Mouse (Mus musculus): Measurements from ENCODE around the gene Olfr1424. TPM values are rescaled to one million over a fixed set of nuclear protein-coding genes. Genes with fewer than 3 reads are reported as not detected.
"Not testable (repeated sequence)": the region's sequence is repeated elsewhere in the genome, so short reads cannot be mapped to it uniquely, and the experiment has no call there.

Olfr1424 gene
- not detected in 2 replicates for polyA plus RNA-seq (2015; fragmentation: Nextera tagmentation; extraction: Ambion mirVana)

GRCm38 (mm10) chr19:12062582-12062981 is at the start of gene Olfr1424:
TSS of gene Olfr1424 (minus strand) at chr19:12062682.
- WGBS = 83% methylated on average over 1 of the region's 1 CpGs
- H3K4me3 ChIP-seq (replicated peaks); H3K4me2 ChIP-seq (replicated peaks); H3K9ac ChIP-seq (replicated peaks); H3K27me3 ChIP-seq; H3K4me1 ChIP-seq (replicated peaks); H3K27ac ChIP-seq; H3K9me3 ChIP-seq; ATAC-seq; H3K36me3 ChIP-seq: not testable (repeated sequence)

GRCm38 (mm10) chr19:12104541-12104940 is 42.1 kb upstream of the Olfr1424 start:
- ATAC-seq = no peak
- no peak overlapping the region for H3K4me2 ChIP-seq (replicated peaks)

GRCm38 (mm10) chr19:12103234-12103633 is 40.8 kb upstream of the Olfr1424 start, which contains the start of gene Olfr1427:
TSS of gene Olfr1427 (minus strand) at chr19:12103334.
- Histone ChIP-seq H3K27ac (no peak within 1 kb of the TSS), H3K36me3 (no peaks in the 10 kb centered on the region), H3K27me3 (no peaks in the 10 kb centered on the region), H3K4me2 (replicated peaks) (no peak within 1 kb of the TSS), H3K4me1 (replicated peaks) (no peaks in the 10 kb centered on the region), H3K4me3 (replicated peaks) (no peak within 1 kb of the TSS), H3K9ac (replicated peaks) (no peak within 1 kb of the TSS), H3K9me3 (no peaks in the 10 kb centered on the region)
- WGBS = 100% methylated on average over 2 of the region's 2 CpGs
- ATAC-seq = no peak

More at GRCm38 (mm10) chr19:12104541-12104940, 42.1 kb upstream of the Olfr1424 start:
- 78% methylated on average over 1 of the region's 1 CpGs for WGBS
- H3K4me1 ChIP-seq (replicated peaks) = no peaks in the 10 kb centered on the region
- no peaks in the 10 kb centered on the region for H3K27me3 ChIP-seq
- no peak overlapping the region for H3K4me3 ChIP-seq (replicated peaks)
- H3K36me3 ChIP-seq = no peaks in the 10 kb centered on the region
- H3K9ac ChIP-seq (replicated peaks) = no peak overlapping the region
- no peak overlapping the region for H3K27ac ChIP-seq
- no peaks in the 10 kb centered on the region for H3K9me3 ChIP-seq

GRCm38 (mm10) chr19:12091913-12092312 is 29.4 kb upstream of the Olfr1424 start, which contains the start of gene Olfr1426:
TSS of gene Olfr1426 (minus strand) at chr19:12092013.
- no peak within 1 kb of the TSS for H3K4me2 ChIP-seq (replicated peaks)
- no peaks in the 10 kb centered on the region for H3K4me1 ChIP-seq (replicated peaks)
- no peak within 1 kb of the TSS for H3K27ac ChIP-seq
- no peaks in the 10 kb centered on the region for H3K36me3 ChIP-seq
- H3K4me3 ChIP-seq (replicated peaks) = no peak within 1 kb of the TSS
- H3K9ac ChIP-seq (replicated peaks) = no peak within 1 kb of the TSS
- no peak for ATAC-seq
- no peaks in the 10 kb centered on the region for H3K27me3 ChIP-seq
- 87% methylated on average over 1 of the region's 1 CpGs for WGBS
- no peaks in the 10 kb centered on the region for H3K9me3 ChIP-seq

- H3K9me3 ChIP-seq; H3K4me1 ChIP-seq (replicated peaks); H3K9ac ChIP-seq (replicated peaks); ATAC-seq; H3K27ac ChIP-seq; H3K27me3 ChIP-seq; H3K4me2 ChIP-seq (replicated peaks); H3K4me3 ChIP-seq (replicated peaks); H3K36me3 ChIP-seq: not testable (repeated sequence)
- 80% methylated on average over 4 of the region's 4 CpGs for WGBS
These were observed 15.1 kb upstream of the Olfr1424 start, which contains the start of gene Olfr1425 for GRCm38 (mm10) chr19:12077631-12078030. TSS of gene Olfr1425 (minus strand) at chr19:12077731.

- not testable (repeated sequence) for H3K4me1 ChIP-seq (replicated peaks); H3K27ac ChIP-seq; H3K27me3 ChIP-seq; H3K9ac ChIP-seq (replicated peaks); H3K4me3 ChIP-seq (replicated peaks); ATAC-seq; H3K9me3 ChIP-seq; H3K4me2 ChIP-seq (replicated peaks); H3K36me3 ChIP-seq
- WGBS = 79% methylated on average over 1 of the region's 1 CpGs
These were observed 7.1 kb upstream of the Olfr1424 start for GRCm38 (mm10) chr19:12069546-12069945.

GRCm38 (mm10) chr19:12067806-12068205 is 5.3 kb upstream of the Olfr1424 start:
- H3K27ac ChIP-seq; H3K9ac ChIP-seq (replicated peaks); H3K4me1 ChIP-seq (replicated peaks); H3K4me3 ChIP-seq (replicated peaks); H3K27me3 ChIP-seq; ATAC-seq; H3K36me3 ChIP-seq; H3K4me2 ChIP-seq (replicated peaks); H3K9me3 ChIP-seq: not testable (repeated sequence)
- WGBS = 73% methylated on average over 1 of the region's 1 CpGs

GRCm38 (mm10) chr19:12043163-12043562 is 19.3 kb downstream of the Olfr1424 start:
- Histone ChIP-seq H3K27me3 (no peaks in the 10 kb centered on the region), H3K36me3 (no peaks in the 10 kb centered on the region), H3K9ac (replicated peaks) (no peak overlapping the region), H3K9me3 (no peaks in the 10 kb centered on the region), H3K4me2 (replicated peaks) (no peak overlapping the region), H3K4me1 (replicated peaks) (no peaks in the 10 kb centered on the region), H3K4me3 (replicated peaks) (no peak overlapping the region), H3K27ac (no peak overlapping the region)
- no peak for ATAC-seq
- 92% methylated on average over 5 of the region's 5 CpGs for WGBS

- H3K9ac ChIP-seq (replicated peaks) = no peak within 1 kb of the TSS
- ATAC-seq = no peak
- H3K27ac ChIP-seq = no peak within 1 kb of the TSS
- WGBS = 66% methylated on average over 2 of the region's 2 CpGs
- no peaks in the 10 kb centered on the region for H3K36me3 ChIP-seq
- no peak within 1 kb of the TSS for H3K4me3 ChIP-seq (replicated peaks)
- H3K27me3 ChIP-seq = no peaks in the 10 kb centered on the region
- H3K4me1 ChIP-seq (replicated peaks) = no peaks in the 10 kb centered on the region
- no peaks in the 10 kb centered on the region for H3K9me3 ChIP-seq
- H3K4me2 ChIP-seq (replicated peaks) = no peak within 1 kb of the TSS
These were observed 21.3 kb downstream of the Olfr1424 start, which contains the start of gene Olfr1423 for GRCm38 (mm10) chr19:12041217-12041616. TSS of gene Olfr1423 (minus strand) at chr19:12041317.

GRCm38 (mm10) chr19:12037727-12038126 is 24.8 kb downstream of the Olfr1424 start:
- H3K4me1 ChIP-seq (replicated peaks) = no peaks in the 10 kb centered on the region

GRCm38 (mm10) chr19:12026606-12027005 is 35.9 kb downstream of the Olfr1424 start:
- 93% methylated on average over 2 of the region's 2 CpGs for WGBS
- H3K4me3 ChIP-seq (replicated peaks) = no peak overlapping the region

More at GRCm38 (mm10) chr19:12037727-12038126, 24.8 kb downstream of the Olfr1424 start:
- H3K4me2 ChIP-seq (replicated peaks) = no peak overlapping the region
- no peak overlapping the region for H3K4me3 ChIP-seq (replicated peaks)
- ATAC-seq = no peak
- no peak overlapping the region for H3K27ac ChIP-seq
- no peak overlapping the region for H3K9ac ChIP-seq (replicated peaks)
- H3K27me3 ChIP-seq = no peaks in the 10 kb centered on the region
- no peaks in the 10 kb centered on the region for H3K36me3 ChIP-seq
- no peaks in the 10 kb centered on the region for H3K9me3 ChIP-seq

GRCm38 (mm10) chr19:12025333-12025732 is 37.1 kb downstream of the Olfr1424 start:
- no peaks in the 10 kb centered on the region for H3K27me3 ChIP-seq
- H3K36me3 ChIP-seq = no peaks in the 10 kb centered on the region
- no peak overlapping the region for H3K4me3 ChIP-seq (replicated peaks)
- WGBS = 88% methylated on average over 3 of the region's 3 CpGs
- ATAC-seq = no peak
- H3K9ac ChIP-seq (replicated peaks) = no peak overlapping the region
- no peak overlapping the region for H3K27ac ChIP-seq
- no peaks in the 10 kb centered on the region for H3K9me3 ChIP-seq
- no peak overlapping the region for H3K4me2 ChIP-seq (replicated peaks)
- no peaks in the 10 kb centered on the region for H3K4me1 ChIP-seq (replicated peaks)

More at GRCm38 (mm10) chr19:12026606-12027005, 35.9 kb downstream of the Olfr1424 start:
- H3K4me2 ChIP-seq (replicated peaks) = no peak overlapping the region
- H3K36me3 ChIP-seq = no peaks in the 10 kb centered on the region
- H3K9ac ChIP-seq (replicated peaks) = no peak overlapping the region
- H3K27me3 ChIP-seq = no peaks in the 10 kb centered on the region
- no peak for ATAC-seq
- no peaks in the 10 kb centered on the region for H3K4me1 ChIP-seq (replicated peaks)
- H3K9me3 ChIP-seq = no peaks in the 10 kb centered on the region
- no peak overlapping the region for H3K27ac ChIP-seq

GRCm38 (mm10) chr19:12024149-12024548 is 38.3 kb downstream of the Olfr1424 start:
- H3K4me1 ChIP-seq (replicated peaks) = peaks cover 2% of the 10 kb centered on the region; the same call in 1 of the 2 replicates
- no peaks in the 10 kb centered on the region for H3K36me3 ChIP-seq
- no peak overlapping the region for H3K9ac ChIP-seq (replicated peaks)
- H3K4me2 ChIP-seq (replicated peaks) = no peak overlapping the region
- no peak overlapping the region for H3K4me3 ChIP-seq (replicated peaks)
- no peaks in the 10 kb centered on the region for H3K9me3 ChIP-seq
- no peak for ATAC-seq
- no peak overlapping the region for H3K27ac ChIP-seq
- WGBS = 90% methylated on average over 4 of the region's 4 CpGs
- no peaks in the 10 kb centered on the region for H3K27me3 ChIP-seq
